Mouse (Mus musculus): ENCODE data around the gene Fkbp8. TPM values are rescaled to one million over a fixed set of nuclear protein-coding genes. Genes with fewer than 3 reads are reported as not detected.

Gene Fkbp8
- total RNA-seq, 2 experiments from 2014 or later, result 337 to 361 TPM

Other genes with a start within 250 kb of the Fkbp8 start
- gene Homer3, start 244.9 kb upstream of the Fkbp8 start, total RNA-seq (2021), result 10 to 100 TPM; 45.7 to 47.0 TPM
- 10 to 100 TPM; 49.0 to 53.0 TPM for gene Ddx49, start 225.2 kb upstream of the Fkbp8 start, total RNA-seq (2021)
- gene Cope, start 225.2 kb upstream of the Fkbp8 start, total RNA-seq (2021), result 100 to 1,000 TPM; 122 to 145 TPM
- 10 to 100 TPM; 94.6 to 99.0 TPM for gene Cers1, start 211.9 kb upstream of the Fkbp8 start, total RNA-seq (2021)
- gene Gdf1, start 197.9 kb upstream of the Fkbp8 start, total RNA-seq (2021), result 10 to 100 TPM; 13.2 to 23.5 TPM
- 10 to 100 TPM; 50.8 to 51.0 TPM for gene Upf1, start 174.4 kb upstream of the Fkbp8 start, total RNA-seq (2021)
- gene Comp, start 154.2 kb upstream of the Fkbp8 start, total RNA-seq (2021), result under 1 TPM in 1 of 2 experiments, not detected in 1; 0.31 TPM
- 100 to 1,000 TPM; 103 to 114 TPM for gene Crtc1, start 88.1 kb upstream of the Fkbp8 start, total RNA-seq (2021)
- gene Klhl26, start 50.8 kb upstream of the Fkbp8 start, total RNA-seq (2021), result 10 to 100 TPM; 35.6 to 38.4 TPM
- gene Tmem59l, start 40.4 kb upstream of the Fkbp8 start, total RNA-seq (2021), result 100 to 1,000 TPM; 174 to 175 TPM
- 10 to 100 TPM; 21.3 to 22.0 TPM for gene Crlf1, start 34.6 kb upstream of the Fkbp8 start, total RNA-seq (2021)
- 100 to 1,000 TPM in 1 of 2 experiments, 10 to 100 TPM in 1; 97.8 to 106 TPM for gene Rex1bd, start 21.0 kb upstream of the Fkbp8 start, total RNA-seq (2021)
- 1,000 to 10,000 TPM in 1 of 2 experiments, 100 to 1,000 TPM in 1; 916 to 1,148 TPM for gene Uba52, start 16.9 kb upstream of the Fkbp8 start, total RNA-seq (2021)
- gene Kxd1, start 232 bp downstream of the Fkbp8 start, total RNA-seq (2021), result 10 to 100 TPM; 33.1 to 35.3 TPM
- gene Ell, start 11.7 kb downstream of the Fkbp8 start, total RNA-seq (2021), result 10 to 100 TPM; 15.8 to 16.4 TPM
- gene Isyna1, start 66.6 kb downstream of the Fkbp8 start, total RNA-seq (2021), result 10 to 100 TPM; 56.5 to 57.8 TPM
- 100 to 1,000 TPM; 225 to 240 TPM for gene Ssbp4, start 81.1 kb downstream of the Fkbp8 start, total RNA-seq (2021)
- 1 to 10 TPM in 1 of 2 experiments, under 1 TPM in 1; 0.96 to 2.3 TPM for gene Lrrc25, start 88.4 kb downstream of the Fkbp8 start, total RNA-seq (2021)
- gene Gdf15, start 104.7 kb downstream of the Fkbp8 start, total RNA-seq (2021), result not detected
- 10 to 100 TPM; 25.8 to 31.9 TPM for gene Pgpep1, start 132.7 kb downstream of the Fkbp8 start, total RNA-seq (2021)
- 10 to 100 TPM; 72.3 to 76.5 TPM for gene Lsm4, start 145.5 kb downstream of the Fkbp8 start, total RNA-seq (2021)
- 100 to 1,000 TPM; 166 to 187 TPM for gene Jund, start 171.2 kb downstream of the Fkbp8 start, total RNA-seq (2021)
- gene Iqcn, start 175.7 kb downstream of the Fkbp8 start, total RNA-seq (2021), result under 1 TPM in 1 of 2 experiments, not detected in 1; 0.07 TPM
- gene Gm3336, start 190.8 kb downstream of the Fkbp8 start, total RNA-seq (2021), result not detected
- gene Pde4c, start 196.0 kb downstream of the Fkbp8 start, total RNA-seq (2021), result under 1 TPM; 0.51 to 0.64 TPM
- 100 to 1,000 TPM; 584 to 714 TPM for gene Rab3a, start 227.0 kb downstream of the Fkbp8 start, total RNA-seq (2021)
- gene Mpv17l2, start 233.2 kb downstream of the Fkbp8 start, total RNA-seq (2021), result 10 to 100 TPM; 45.3 to 49.9 TPM
- 100 to 1,000 TPM; 170 to 174 TPM for gene Pik3r2, start 249.0 kb downstream of the Fkbp8 start, total RNA-seq (2021)